Mouse (Mus musculus): ENCODE measurements around the gene Card10. TPM values are rescaled to one million over a fixed set of nuclear protein-coding genes. Genes with fewer than 3 reads are reported as not detected.

Card10 gene
- polyA plus RNA-seq, 1 experiment from 2014 or later, result 3.5 TPM

DNA sequence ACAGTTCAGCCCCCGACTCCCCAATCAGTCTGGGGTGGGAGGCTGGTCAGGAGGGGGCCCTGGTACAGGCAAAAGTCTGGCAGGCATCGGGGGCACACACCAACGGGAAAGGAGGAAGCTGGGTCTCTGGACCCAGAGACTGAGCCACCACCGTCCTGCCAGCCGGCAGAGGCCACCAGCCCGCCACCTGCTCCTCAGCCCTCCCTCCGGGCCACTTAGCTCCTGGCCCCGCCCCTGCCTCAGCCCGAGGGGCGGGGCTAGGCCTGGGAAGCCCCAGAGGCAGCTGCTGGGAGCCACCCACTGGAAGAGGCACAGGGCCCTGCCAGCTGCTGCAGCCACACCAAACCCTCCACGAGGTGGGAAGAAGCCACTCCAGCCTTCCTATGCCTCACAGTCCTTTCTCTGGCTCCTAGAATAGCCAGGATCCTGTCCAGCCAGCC lies 29.5 kb downstream of the Card10 start, which contains the start of gene Mfng:
Gene Mfng (minus strand): TSS at position 186 of the 440 bp plus-strand sequence.
- H3K4me1 ChIP-seq, result peaks cover 21% of the 10 kb centered on the region
- H3K27ac ChIP-seq, result peak within 1 kb of the TSS; percentile 70
- peaks cover 23% of the 10 kb centered on the region for H3K27me3 ChIP-seq (ENCODE audit: insufficient read depth, poor library complexity, severe bottlenecking)
- H3K9me3 ChIP-seq, result 0 out of 2 replicates have a peak, but pooled peaks cover 3% of the 10 kb centered on the region
- peaks cover 16% of the 10 kb centered on the region for H3K36me3 ChIP-seq
- 3% methylated on average over 11 of the region's 11 CpGs for WGBS
- peak within 1 kb of the TSS; percentile 45 for H3K4me3 ChIP-seq
- no peak for DNase-seq (ENCODE audit: low spot score)

DNA sequence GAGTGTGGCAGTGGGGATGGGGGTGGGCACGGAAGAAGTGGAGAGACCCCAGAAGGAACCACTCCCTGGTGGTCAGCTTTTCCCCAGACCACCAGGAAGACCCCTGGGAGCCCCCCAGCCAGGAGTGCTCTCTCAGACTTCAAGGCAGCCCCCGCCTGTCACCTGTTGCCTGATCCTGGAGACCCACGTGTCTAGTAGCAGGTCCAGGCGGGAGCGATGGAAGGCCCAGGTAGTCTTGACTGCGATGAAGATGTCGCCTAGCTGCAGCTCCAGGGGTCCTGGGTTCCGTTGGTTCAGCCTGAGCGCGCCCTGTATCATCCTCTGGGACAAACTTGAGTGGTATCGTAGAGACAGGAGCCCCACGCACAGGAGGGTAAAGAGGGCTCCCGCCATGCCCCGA lies 30.0 kb downstream of the Card10 start:
- Histone ChIP-seq H3K27ac (peak overlapping the region; percentile 70; the same call in 1 of the 2 replicates), H3K4me1 (peaks cover 21% of the 10 kb centered on the region), H3K4me3 (peak overlapping the region; percentile 45), H3K36me3 (peaks cover 16% of the 10 kb centered on the region), H3K27me3 (ENCODE audit: insufficient read depth, poor library complexity, severe bottlenecking) (peaks cover 23% of the 10 kb centered on the region), H3K9me3 (0 out of 2 replicates have a peak, but pooled peaks cover 3% of the 10 kb centered on the region)
- 30% methylated on average over 14 of the region's 14 CpGs for WGBS
- no peak for DNase-seq (ENCODE audit: low spot score)

DNA sequence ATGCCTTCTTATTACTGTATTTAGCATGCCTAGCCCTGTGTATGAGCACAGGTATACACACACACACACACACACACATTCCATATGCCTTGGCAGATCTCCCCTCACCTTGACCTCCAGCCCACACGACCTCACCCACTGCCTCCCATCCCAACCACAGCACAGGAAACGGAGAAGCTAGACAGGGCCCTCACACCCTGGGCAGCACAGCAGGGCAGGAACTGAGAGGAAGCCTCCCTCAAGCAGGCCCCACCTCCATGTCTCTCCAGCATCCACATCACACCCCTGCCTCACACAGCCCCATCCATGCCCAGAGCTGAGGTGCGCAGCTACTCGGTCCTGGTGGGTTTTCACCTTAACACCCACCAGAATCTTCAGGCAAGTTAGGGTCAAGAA lies 30.5 kb downstream of the Card10 start:
- Histone ChIP-seq H3K27me3 (ENCODE audit: insufficient read depth, poor library complexity, severe bottlenecking) (peaks cover 23% of the 10 kb centered on the region), H3K9me3 (0 out of 2 replicates have a peak, but pooled peaks cover 3% of the 10 kb centered on the region), H3K36me3 (peaks cover 16% of the 10 kb centered on the region), H3K27ac (peak overlapping the region; percentile 48; the same call in 1 of the 2 replicates), H3K4me1 (peaks cover 21% of the 10 kb centered on the region), H3K4me3 (peak overlapping the region; percentile 45; the same call in 1 of the 2 replicates)
- no peak for DNase-seq (ENCODE audit: low spot score)
- 50% methylated on average over 4 of the region's 4 CpGs for WGBS

DNA sequence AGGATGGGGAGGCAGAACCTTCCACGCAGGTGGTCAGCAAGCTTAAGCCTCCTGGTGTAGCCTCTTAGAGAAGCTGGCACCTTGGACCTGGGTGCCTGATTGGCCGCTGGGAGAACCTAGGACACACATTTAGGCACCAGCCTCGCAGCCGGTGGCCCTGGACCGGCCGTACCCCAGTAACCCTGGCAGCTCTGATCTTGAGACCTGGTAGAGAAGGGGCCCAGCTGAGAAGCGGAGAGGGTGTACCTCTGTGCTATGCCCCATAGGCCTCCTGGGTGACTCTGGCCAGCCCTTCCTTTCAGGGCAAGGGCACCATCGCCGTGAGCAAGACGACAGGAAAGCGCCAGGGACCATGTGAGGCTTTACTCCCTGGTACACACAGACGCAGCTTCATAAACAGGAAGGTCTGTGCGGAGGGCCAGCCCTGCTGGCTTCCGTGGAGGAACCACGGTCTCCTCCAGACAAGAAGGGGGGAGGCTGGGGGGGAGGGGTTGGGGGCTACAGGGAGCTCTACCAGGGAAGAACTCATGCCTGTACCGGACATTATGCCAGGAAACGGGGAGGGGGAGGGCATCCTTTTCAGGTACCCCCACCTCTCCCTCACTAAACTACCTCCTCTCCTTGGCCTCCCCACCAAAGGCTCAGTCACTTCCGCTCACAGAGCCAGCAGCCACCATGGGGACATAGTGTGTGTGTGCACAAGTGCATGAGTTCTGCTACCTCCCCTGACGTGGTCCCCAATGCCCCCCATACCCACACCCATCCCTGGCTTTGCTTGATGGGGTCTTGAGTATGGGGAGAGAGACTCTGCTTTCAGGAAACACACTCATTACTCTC lies 31.1 kb downstream of the Card10 start:
- no peak for DNase-seq (ENCODE audit: low spot score)
- WGBS, result 71% methylated on average over 15 of the region's 19 CpGs

DNA sequence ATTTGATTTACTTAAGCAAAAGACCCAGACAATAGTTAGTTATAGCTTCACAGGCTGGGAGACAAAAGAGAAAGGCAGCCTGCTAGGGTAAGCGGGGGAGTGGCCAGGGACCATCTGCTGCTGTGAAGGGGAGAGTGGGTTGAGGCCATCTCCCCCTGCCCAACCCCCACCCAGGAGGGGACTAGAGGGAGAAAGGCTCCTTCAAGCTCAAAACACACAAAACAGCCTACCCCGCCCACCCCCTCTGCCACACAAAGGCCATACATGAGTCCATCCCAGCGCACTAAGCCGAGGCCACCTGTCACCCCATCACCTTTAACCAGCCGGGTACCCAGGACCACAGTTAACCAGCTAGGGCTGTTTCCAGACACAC lies 31.9 kb downstream of the Card10 start:
- 52% methylated on average over 5 of the region's 5 CpGs for WGBS
- peaks cover 21% of the 10 kb centered on the region for H3K4me1 ChIP-seq
- peaks cover 8% of the 10 kb centered on the region for H3K36me3 ChIP-seq
- H3K4me3 ChIP-seq, result no peak overlapping the region
- peak overlapping the region; percentile 30 for H3K27ac ChIP-seq
- peaks cover 23% of the 10 kb centered on the region for H3K27me3 ChIP-seq (ENCODE audit: insufficient read depth, poor library complexity, severe bottlenecking)
- H3K9me3 ChIP-seq, result 0 out of 2 replicates have a peak, but pooled peaks cover 3% of the 10 kb centered on the region
- no peak for DNase-seq (ENCODE audit: low spot score)

More for the DNA sequence above, 31.1 kb downstream of the Card10 start:
- H3K27ac ChIP-seq, result peak overlapping the region; percentile 48; the same call in 1 of the 2 replicates
- H3K9me3 ChIP-seq, result 0 out of 2 replicates have a peak, but pooled peaks cover 3% of the 10 kb centered on the region
- H3K4me1 ChIP-seq, result peaks cover 21% of the 10 kb centered on the region
- peaks cover 23% of the 10 kb centered on the region for H3K27me3 ChIP-seq (ENCODE audit: insufficient read depth, poor library complexity, severe bottlenecking)
- H3K36me3 ChIP-seq, result peaks cover 16% of the 10 kb centered on the region
- peak overlapping the region; percentile 45 for H3K4me3 ChIP-seq

DNA sequence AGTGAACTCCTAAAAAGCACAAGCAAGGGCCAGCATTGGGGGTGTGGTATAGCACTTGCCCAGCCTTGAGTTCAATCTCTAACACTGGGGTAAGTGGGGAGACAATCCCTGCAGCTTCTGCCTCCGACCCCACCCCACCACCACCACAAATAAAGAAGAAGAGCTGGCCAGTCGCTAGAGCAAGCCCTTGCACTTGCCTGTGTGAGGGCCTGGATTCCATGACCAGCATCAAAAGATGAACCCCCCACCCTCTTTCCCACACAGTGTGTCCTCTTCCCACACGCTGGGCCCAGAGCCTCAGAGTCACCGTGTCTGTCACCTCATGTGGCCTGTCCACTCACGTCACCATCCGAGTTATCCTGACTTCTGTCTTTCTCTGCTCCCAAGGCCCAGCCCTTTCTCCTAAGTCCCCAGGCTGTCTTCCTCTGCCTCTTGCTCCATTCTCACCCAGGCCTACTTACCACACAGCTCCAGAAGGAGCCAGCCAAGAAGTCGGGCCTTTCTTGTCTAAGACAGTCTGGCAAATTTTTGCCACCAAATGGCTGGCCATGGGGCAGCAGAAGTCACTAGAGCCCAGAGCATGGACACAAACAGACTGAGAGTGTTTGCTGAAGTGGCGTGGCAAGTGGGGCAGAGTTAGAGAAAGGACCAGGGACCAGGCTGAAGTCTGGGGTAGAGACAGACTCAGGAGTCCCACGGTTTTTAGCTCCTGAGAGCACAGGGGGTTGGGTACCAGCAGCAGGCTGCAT lies 32.4 kb downstream of the Card10 start:
- peaks cover 21% of the 10 kb centered on the region for H3K4me1 ChIP-seq
- H3K9me3 ChIP-seq, result 0 out of 2 replicates have a peak, but pooled peaks cover 3% of the 10 kb centered on the region
- no peak overlapping the region for H3K4me3 ChIP-seq
- no peak for DNase-seq (ENCODE audit: low spot score)
- H3K27ac ChIP-seq, result peak overlapping the region; percentile 30
- peaks cover 3% of the 10 kb centered on the region for H3K36me3 ChIP-seq
- H3K27me3 ChIP-seq (ENCODE audit: insufficient read depth, poor library complexity, severe bottlenecking), result peaks cover 23% of the 10 kb centered on the region
- 51% methylated on average over 9 of the region's 9 CpGs for WGBS

DNA sequence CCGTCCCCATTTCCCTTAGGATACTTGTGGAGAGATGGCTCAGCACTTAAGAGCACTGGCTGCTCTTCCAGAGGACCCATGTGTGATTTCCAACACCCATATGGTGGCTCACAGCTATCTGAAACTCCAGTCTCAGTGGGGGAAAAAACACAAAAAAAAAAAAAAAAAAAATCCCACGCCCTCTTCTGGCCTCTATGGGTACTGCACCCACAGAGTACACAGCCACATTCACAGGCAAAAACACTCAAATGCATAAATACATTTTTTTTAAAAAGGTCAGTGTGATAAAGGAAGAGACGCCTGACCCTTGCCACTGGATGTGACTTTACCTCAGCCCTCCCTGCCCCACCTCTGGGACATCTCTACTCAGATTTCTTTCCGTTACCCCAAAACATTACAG lies 33.8 kb downstream of the Card10 start:
- Histone ChIP-seq H3K9me3 (0 out of 2 replicates have a peak, but pooled peaks cover 3% of the 10 kb centered on the region), H3K27ac (no peak overlapping the region), H3K36me3 (no peaks in the 10 kb centered on the region), H3K4me3 (no peak overlapping the region), H3K27me3 (ENCODE audit: insufficient read depth, poor library complexity, severe bottlenecking) (peaks cover 26% of the 10 kb centered on the region), H3K4me1 (peaks cover 21% of the 10 kb centered on the region)
- DNase-seq (ENCODE audit: low spot score), result no peak
- 88% methylated on average over 4 of the region's 4 CpGs for WGBS

DNA sequence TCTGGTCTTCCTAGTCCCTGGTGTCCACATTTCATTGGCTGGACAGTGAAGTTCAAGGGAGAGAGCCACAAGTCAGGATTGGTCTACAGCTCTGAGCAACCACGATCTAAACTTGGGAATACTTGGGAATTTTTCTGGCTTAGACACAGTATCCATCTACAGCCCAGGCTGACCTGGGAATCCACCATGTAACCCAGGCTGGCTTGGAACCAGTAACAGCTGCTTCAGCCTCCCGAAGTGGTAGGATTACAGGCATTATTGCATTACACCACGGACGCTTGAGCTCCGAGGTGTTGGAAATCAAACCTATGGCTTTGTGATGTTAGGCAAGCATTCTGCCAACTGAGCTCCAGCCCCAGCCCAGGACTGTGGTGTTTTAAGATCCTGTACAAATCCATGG lies 39.1 kb downstream of the Card10 start:
- Histone ChIP-seq H3K4me1 (0 out of 2 replicates have a peak, but pooled peaks cover 2% of the 10 kb centered on the region), H3K36me3 (no peaks in the 10 kb centered on the region), H3K4me3 (no peak overlapping the region), H3K9me3 (no peaks in the 10 kb centered on the region), H3K27me3 (ENCODE audit: insufficient read depth, poor library complexity, severe bottlenecking) (peaks cover 17% of the 10 kb centered on the region; the same call in 1 of the 2 replicates), H3K27ac (no peak overlapping the region)
- 87% methylated on average over 5 of the region's 5 CpGs for WGBS
- no peak for DNase-seq (ENCODE audit: low spot score)

DNA sequence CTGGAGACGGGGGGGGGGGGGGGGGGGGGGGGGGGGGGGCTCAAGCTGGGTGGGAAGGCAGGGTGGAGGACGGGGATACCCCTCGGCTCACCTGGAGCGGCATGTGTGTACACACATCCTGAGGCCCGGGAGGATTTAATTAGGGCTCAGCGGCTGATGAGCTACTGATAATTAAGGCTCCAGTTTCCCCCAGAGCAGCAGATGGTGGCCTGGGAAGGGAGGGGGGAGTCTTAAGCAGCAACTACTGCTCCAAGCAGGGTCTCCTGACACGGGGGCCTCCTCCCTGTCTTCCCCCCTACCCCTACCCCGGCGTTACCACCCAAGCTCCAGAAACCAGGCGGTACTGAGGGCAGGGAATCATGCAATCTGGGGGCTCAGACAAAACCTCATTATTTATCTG lies 39.6 kb downstream of the Card10 start:
- Histone ChIP-seq H3K4me3 (no peak overlapping the region), H3K4me1 (0 out of 2 replicates have a peak, but pooled peaks cover 2% of the 10 kb centered on the region), H3K9me3 (no peaks in the 10 kb centered on the region), H3K27me3 (ENCODE audit: insufficient read depth, poor library complexity, severe bottlenecking) (peaks cover 18% of the 10 kb centered on the region; the same call in 1 of the 2 replicates), H3K27ac (no peak overlapping the region), H3K36me3 (no peaks in the 10 kb centered on the region)
- WGBS, result 31% methylated on average over 9 of the region's 10 CpGs
- no peak for DNase-seq (ENCODE audit: low spot score)

DNA sequence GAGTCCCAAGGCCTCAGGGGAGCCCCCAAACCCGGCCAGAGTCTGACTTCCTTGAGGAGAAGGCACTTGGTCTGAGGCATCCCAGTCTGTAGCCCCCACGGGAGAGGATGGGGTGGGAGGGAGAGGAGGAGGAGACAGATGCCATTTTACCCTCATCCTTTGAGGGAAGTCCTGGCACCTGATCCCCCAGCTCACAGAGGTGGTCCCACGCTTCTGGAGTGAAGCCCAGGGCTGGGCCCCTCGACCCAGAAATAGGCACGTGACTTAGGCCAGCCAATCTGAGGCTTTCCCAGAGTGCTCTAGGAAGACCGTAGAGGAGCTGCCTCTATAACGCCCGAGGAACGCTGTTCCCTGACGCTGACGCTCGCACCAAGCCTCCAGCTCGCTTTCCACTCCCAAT lies 41.7 kb downstream of the Card10 start:
- no peak overlapping the region for H3K27ac ChIP-seq
- no peak for DNase-seq (ENCODE audit: low spot score)
- H3K4me3 ChIP-seq, result no peak overlapping the region
- 0 out of 2 replicates have a peak, but pooled peaks cover 2% of the 10 kb centered on the region for H3K4me1 ChIP-seq
- no peaks in the 10 kb centered on the region for H3K36me3 ChIP-seq
- no peaks in the 10 kb centered on the region for H3K9me3 ChIP-seq
- peaks cover 18% of the 10 kb centered on the region; the same call in 1 of the 2 replicates for H3K27me3 ChIP-seq (ENCODE audit: insufficient read depth, poor library complexity, severe bottlenecking)
- 66% methylated on average over 13 of the region's 13 CpGs for WGBS

DNA sequence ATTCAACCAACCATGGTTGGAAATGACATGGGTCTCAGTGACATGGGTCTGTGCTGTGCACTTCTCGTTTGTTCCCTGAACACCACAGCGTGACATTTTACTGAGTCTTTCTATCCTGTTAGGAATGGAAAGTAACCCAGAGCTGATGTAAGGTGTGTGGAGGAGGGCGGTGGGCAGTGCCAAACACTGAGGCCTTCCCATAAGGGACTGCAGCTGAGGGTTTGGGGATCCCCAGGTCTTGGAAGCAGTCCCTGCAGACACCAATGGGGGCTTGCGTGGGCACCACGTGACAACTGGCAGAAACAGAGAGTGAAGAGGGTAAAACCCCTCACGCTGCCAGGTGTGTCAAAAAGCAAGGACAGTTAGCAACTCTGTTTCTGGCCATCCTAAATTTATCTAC lies 44.7 kb downstream of the Card10 start:
- Histone ChIP-seq H3K36me3 (no peaks in the 10 kb centered on the region), H3K27me3 (ENCODE audit: insufficient read depth, poor library complexity, severe bottlenecking) (peaks cover 25% of the 10 kb centered on the region; the same call in 1 of the 2 replicates), H3K4me3 (no peak overlapping the region), H3K9me3 (no peaks in the 10 kb centered on the region), H3K27ac (no peak overlapping the region), H3K4me1 (no peaks in the 10 kb centered on the region)
- no peak for DNase-seq (ENCODE audit: low spot score)
- WGBS, result 87% methylated on average over 6 of the region's 6 CpGs

DNA sequence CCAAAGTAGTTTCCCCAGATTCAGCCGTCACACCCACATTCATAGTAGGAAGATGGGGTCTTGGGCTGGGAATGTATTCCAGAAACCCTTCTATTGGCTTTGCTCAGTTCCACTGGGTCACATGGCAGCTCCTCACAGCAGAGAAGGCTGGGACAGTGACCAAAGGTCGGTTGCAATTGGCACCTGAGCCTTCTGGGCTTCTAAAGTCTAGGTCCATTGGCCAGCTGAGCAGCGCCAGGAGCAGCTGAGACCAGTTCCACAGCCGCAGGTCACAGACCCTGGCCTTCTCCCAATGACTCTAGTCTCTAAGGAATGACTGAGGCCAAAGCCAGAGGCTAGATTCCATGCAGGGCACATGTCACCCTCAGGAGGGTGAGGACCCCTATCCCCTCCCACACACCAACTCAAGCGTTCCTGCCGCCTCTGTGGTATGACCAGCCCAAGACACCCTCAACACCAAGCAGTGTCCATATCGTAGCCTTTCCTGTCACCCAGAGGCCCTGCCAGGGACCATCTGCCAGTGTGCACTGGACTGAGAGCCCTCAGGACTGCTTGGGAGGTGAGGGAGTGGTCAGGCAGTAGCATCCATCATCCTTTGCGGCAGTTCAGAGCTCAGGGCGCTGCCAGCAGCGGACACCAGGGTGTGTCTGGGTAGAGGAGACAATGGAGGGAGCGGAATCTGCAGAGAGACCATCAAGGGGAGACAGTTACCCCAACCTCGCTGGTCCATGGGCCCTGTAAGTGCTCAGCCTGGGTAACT lies 46.7 kb downstream of the Card10 start:
- peaks cover 25% of the 10 kb centered on the region; the same call in 1 of the 2 replicates for H3K27me3 ChIP-seq (ENCODE audit: insufficient read depth, poor library complexity, severe bottlenecking)
- no peaks in the 10 kb centered on the region for H3K9me3 ChIP-seq
- WGBS, result 78% methylated on average over 12 of the region's 12 CpGs
- DNase-seq (ENCODE audit: low spot score), result no peak
- no peaks in the 10 kb centered on the region for H3K4me1 ChIP-seq
- H3K4me3 ChIP-seq, result no peak overlapping the region
- H3K36me3 ChIP-seq, result no peaks in the 10 kb centered on the region
- H3K27ac ChIP-seq, result no peak overlapping the region
